Mouse (Mus musculus) heart, embryonic 15.5 days (tissue): ENCODE measurements around the gene Uvrag. TPM values are rescaled to one million over a fixed set of nuclear protein-coding genes. Genes with fewer than 3 reads are reported as not detected.

Experiments
- ATAC-seq: fragments of 200-750 bp; cut with Nextera tagmentation; replicated peaks from 2 replicates; pipeline ENCODE4 v1.8.0; 2017; ENCODE audit warnings: low read depth, moderate TSS enrichment; ENCODE audit not compliant: insufficient number of reproducible peaks, insufficient read depth, low FRiP score
- H3K27ac ChIP-seq: fragments of 300-500 bp; sonication (generic); 2 replicates; pipeline ENCODE4 v1.5.1; 2015; ENCODE audit warnings: mild to moderate bottlenecking, inconsistent platforms
- H3K27me3 ChIP-seq: fragments of 300-500 bp; sonication (generic); 2 replicates; pipeline ENCODE4 v1.6.1; 2015; ENCODE audit warnings: inconsistent platforms
- H3K36me3 ChIP-seq: fragments of 300-500 bp; sonication (generic); 2 replicates; pipeline ENCODE4 v1.6.1; 2015; ENCODE audit warnings: mild to moderate bottlenecking, inconsistent platforms
- H3K4me1 ChIP-seq: fragments of 300-500 bp; sonication (generic); replicated peaks from 2 replicates; pipeline ENCODE4 v1.6.1; 2015; ENCODE audit warnings: inconsistent platforms
- H3K4me2 ChIP-seq: fragments of 300-500 bp; sonication (generic); 2 replicates; pipeline ENCODE4 v1.6.1; 2015; ENCODE audit warnings: inconsistent platforms, mild to moderate bottlenecking, moderate library complexity
- H3K4me3 ChIP-seq: fragments of 300-500 bp; sonication (generic); 2 replicates; pipeline ENCODE4 v1.5.1; 2015; ENCODE audit warnings: mild to moderate bottlenecking, inconsistent platforms
- H3K9ac ChIP-seq: fragments of 300-500 bp; sonication (generic); 2 replicates; pipeline ENCODE4 v1.6.1; 2015; ENCODE audit warnings: mild to moderate bottlenecking, inconsistent platforms
- H3K9me3 ChIP-seq: fragments of 300-500 bp; sonication (generic); replicated peaks from 2 replicates; pipeline ENCODE4 v1.6.1; 2016; ENCODE audit warnings: inconsistent platforms
- WGBS: fragments of 180-500 bp; shearing (Covaris S2); methylation state at CpG from one replicate; pipeline ENCODE4 v1.1.7; 2015; ENCODE audit warnings: mixed read lengths; 5-methylcytosine and 5-hydroxymethylcytosine counted together
- polyA plus RNA-seq: library from polyadenylated mRNA; unstranded; fragments of >200 nt; fragmentation: Nextera tagmentation; extraction: Ambion mirVana; gene quantifications from 2 replicates; pipeline ENCODE4 v1.2.1, GENCODE M21; 2015

The Uvrag gene
- polyA plus RNA-seq, 1 experiment from 2014 or later: 16.0 TPM

GRCm38 (mm10) chr7:99137541-99137940 lies 3.4 kb downstream of the Uvrag start:
- 0 out of 2 replicates have a peak, but pooled peaks cover 3% of the 10 kb centered on the region for H3K36me3 ChIP-seq
- H3K9ac ChIP-seq: no peak overlapping the region
- H3K4me3 ChIP-seq: no peak overlapping the region
- no peaks in the 10 kb centered on the region for H3K27me3 ChIP-seq
- no peak overlapping the region for H3K4me2 ChIP-seq
- H3K9me3 ChIP-seq: no peaks in the 10 kb centered on the region
- WGBS: 96% methylated on average over 4 of the region's 4 CpGs
- ATAC-seq: no peak
- no peak overlapping the region for H3K27ac ChIP-seq
- peaks cover 18% of the 10 kb centered on the region for H3K4me1 ChIP-seq

- H3K4me1 ChIP-seq: peaks cover 17% of the 10 kb centered on the region
- H3K36me3 ChIP-seq: 0 out of 2 replicates have a peak, but pooled peaks cover 3% of the 10 kb centered on the region
- no peak for ATAC-seq
- no peak overlapping the region for H3K4me3 ChIP-seq
- no peak overlapping the region for H3K4me2 ChIP-seq
- no peak overlapping the region for H3K9ac ChIP-seq
- H3K9me3 ChIP-seq: no peaks in the 10 kb centered on the region
- WGBS: 60% methylated on average over 6 of the region's 6 CpGs
- H3K27me3 ChIP-seq: no peaks in the 10 kb centered on the region
- H3K27ac ChIP-seq: no peak overlapping the region
These were observed 4.2 kb downstream of the Uvrag start for GRCm38 (mm10) chr7:99136789-99137188.

- Histone ChIP-seq H3K4me2 (peak overlapping the region; percentile 3; the same call in 1 of the 2 replicates), H3K4me1 (peaks cover 20% of the 10 kb centered on the region)
- WGBS: 84% methylated on average over 8 of the region's 8 CpGs
These were observed 7.0 kb downstream of the Uvrag start for GRCm38 (mm10) chr7:99133811-99134402.

GRCm38 (mm10) chr7:99132597-99132996 lies 8.3 kb downstream of the Uvrag start:
- ATAC-seq: no peak
- WGBS: 66% methylated on average over 9 of the region's 9 CpGs
- Histone ChIP-seq H3K4me2 (peak overlapping the region; percentile 9; the same call in 1 of the 2 replicates), H3K4me1 (peaks cover 32% of the 10 kb centered on the region), H3K9ac (no peak overlapping the region), H3K27ac (peak overlapping the region; percentile 77), H3K4me3 (no peak overlapping the region), H3K36me3 (0 out of 2 replicates have a peak, but pooled peaks cover 3% of the 10 kb centered on the region), H3K9me3 (no peaks in the 10 kb centered on the region), H3K27me3 (no peaks in the 10 kb centered on the region)

More at GRCm38 (mm10) chr7:99133811-99134402, 7.0 kb downstream of the Uvrag start:
- 0 out of 2 replicates have a peak, but pooled peaks cover 3% of the 10 kb centered on the region for H3K36me3 ChIP-seq
- no peaks in the 10 kb centered on the region for H3K27me3 ChIP-seq
- no peaks in the 10 kb centered on the region for H3K9me3 ChIP-seq
- no peak overlapping the region for H3K4me3 ChIP-seq
- H3K9ac ChIP-seq: no peak overlapping the region
- no peak for ATAC-seq
- peak overlapping the region; percentile 50 for H3K27ac ChIP-seq

- H3K4me1 ChIP-seq: peaks cover 39% of the 10 kb centered on the region
- WGBS: 38% methylated on average over 6 of the region's 6 CpGs
These were observed 9.1 kb downstream of the Uvrag start for GRCm38 (mm10) chr7:99131819-99132353.

GRCm38 (mm10) chr7:99128965-99129364 lies 12.0 kb downstream of the Uvrag start:
- Histone ChIP-seq H3K27ac (no peak overlapping the region), H3K27me3 (no peaks in the 10 kb centered on the region), H3K4me3 (no peak overlapping the region), H3K4me1 (peaks cover 51% of the 10 kb centered on the region), H3K9me3 (no peaks in the 10 kb centered on the region), H3K4me2 (no peak overlapping the region), H3K9ac (no peak overlapping the region), H3K36me3 (no peaks in the 10 kb centered on the region)
- 86% methylated on average over 8 of the region's 8 CpGs for WGBS
- no peak for ATAC-seq

More at GRCm38 (mm10) chr7:99131819-99132353, 9.1 kb downstream of the Uvrag start:
- Histone ChIP-seq H3K9ac (no peak overlapping the region), H3K27me3 (no peaks in the 10 kb centered on the region), H3K4me3 (no peak overlapping the region), H3K4me2 (no peak overlapping the region; the same call in 1 of the 2 replicates), H3K9me3 (no peaks in the 10 kb centered on the region), H3K36me3 (0 out of 2 replicates have a peak, but pooled peaks cover 3% of the 10 kb centered on the region), H3K27ac (peak overlapping the region; percentile 77)
- no peak for ATAC-seq

- Histone ChIP-seq H3K9me3 (no peaks in the 10 kb centered on the region), H3K4me3 (no peak overlapping the region), H3K27ac (peak overlapping the region; percentile 70; the same call in 1 of the 2 replicates), H3K27me3 (no peaks in the 10 kb centered on the region), H3K4me1 (peaks cover 51% of the 10 kb centered on the region), H3K36me3 (no peaks in the 10 kb centered on the region), H3K9ac (no peak overlapping the region), H3K4me2 (no peak overlapping the region)
- ATAC-seq: no peak
- 58% methylated on average over 10 of the region's 10 CpGs for WGBS
These were observed 12.7 kb downstream of the Uvrag start for GRCm38 (mm10) chr7:99128020-99128950.

GRCm38 (mm10) chr7:99126057-99126456 lies 14.9 kb downstream of the Uvrag start:
- Histone ChIP-seq H3K4me3 (no peak overlapping the region), H3K4me1 (peaks cover 53% of the 10 kb centered on the region), H3K9me3 (no peaks in the 10 kb centered on the region), H3K36me3 (no peaks in the 10 kb centered on the region), H3K27me3 (no peaks in the 10 kb centered on the region), H3K9ac (no peak overlapping the region), H3K27ac (peak overlapping the region; percentile 78), H3K4me2 (peak overlapping the region; percentile 36)
- 17% methylated on average over 8 of the region's 8 CpGs for WGBS
- ATAC-seq: peak; percentile 72

- H3K9me3 ChIP-seq: no peaks in the 10 kb centered on the region
- H3K4me2 ChIP-seq: no peak overlapping the region
- no peak overlapping the region for H3K9ac ChIP-seq
- WGBS: 73% methylated on average over 5 of the region's 5 CpGs
- ATAC-seq: no peak
- H3K4me1 ChIP-seq: peaks cover 44% of the 10 kb centered on the region
- no peaks in the 10 kb centered on the region for H3K36me3 ChIP-seq
- 0 out of 2 replicates have a peak overlapping the region, but pooled peaks have one; percentile 27 for H3K27ac ChIP-seq
- no peak overlapping the region for H3K4me3 ChIP-seq
- H3K27me3 ChIP-seq: no peaks in the 10 kb centered on the region
These were observed 18.3 kb downstream of the Uvrag start for GRCm38 (mm10) chr7:99122651-99123050.

- 78% methylated on average over 5 of the region's 5 CpGs for WGBS
- no peaks in the 10 kb centered on the region for H3K27me3 ChIP-seq
- no peak overlapping the region for H3K4me3 ChIP-seq
- H3K4me2 ChIP-seq: no peak overlapping the region
- H3K27ac ChIP-seq: peak overlapping the region; percentile 46; the same call in 1 of the 2 replicates
- ATAC-seq: no peak
- no peaks in the 10 kb centered on the region for H3K36me3 ChIP-seq
- H3K9me3 ChIP-seq: no peaks in the 10 kb centered on the region
- H3K9ac ChIP-seq: no peak overlapping the region
- peaks cover 30% of the 10 kb centered on the region for H3K4me1 ChIP-seq
These were observed 19.9 kb downstream of the Uvrag start for GRCm38 (mm10) chr7:99120865-99121521.

GRCm38 (mm10) chr7:99120082-99120481 lies 20.9 kb downstream of the Uvrag start:
- Histone ChIP-seq H3K9ac (no peak overlapping the region), H3K27ac (no peak overlapping the region), H3K4me1 (peaks cover 30% of the 10 kb centered on the region), H3K4me2 (no peak overlapping the region), H3K4me3 (no peak overlapping the region), H3K9me3 (no peaks in the 10 kb centered on the region), H3K27me3 (no peaks in the 10 kb centered on the region), H3K36me3 (no peaks in the 10 kb centered on the region)
- WGBS: 53% methylated on average over 4 of the region's 4 CpGs
- ATAC-seq: no peak
